Mouse (Mus musculus): ENCODE results near the gene 4930404H24Rik.

4930404H24Rik gene

DNA sequence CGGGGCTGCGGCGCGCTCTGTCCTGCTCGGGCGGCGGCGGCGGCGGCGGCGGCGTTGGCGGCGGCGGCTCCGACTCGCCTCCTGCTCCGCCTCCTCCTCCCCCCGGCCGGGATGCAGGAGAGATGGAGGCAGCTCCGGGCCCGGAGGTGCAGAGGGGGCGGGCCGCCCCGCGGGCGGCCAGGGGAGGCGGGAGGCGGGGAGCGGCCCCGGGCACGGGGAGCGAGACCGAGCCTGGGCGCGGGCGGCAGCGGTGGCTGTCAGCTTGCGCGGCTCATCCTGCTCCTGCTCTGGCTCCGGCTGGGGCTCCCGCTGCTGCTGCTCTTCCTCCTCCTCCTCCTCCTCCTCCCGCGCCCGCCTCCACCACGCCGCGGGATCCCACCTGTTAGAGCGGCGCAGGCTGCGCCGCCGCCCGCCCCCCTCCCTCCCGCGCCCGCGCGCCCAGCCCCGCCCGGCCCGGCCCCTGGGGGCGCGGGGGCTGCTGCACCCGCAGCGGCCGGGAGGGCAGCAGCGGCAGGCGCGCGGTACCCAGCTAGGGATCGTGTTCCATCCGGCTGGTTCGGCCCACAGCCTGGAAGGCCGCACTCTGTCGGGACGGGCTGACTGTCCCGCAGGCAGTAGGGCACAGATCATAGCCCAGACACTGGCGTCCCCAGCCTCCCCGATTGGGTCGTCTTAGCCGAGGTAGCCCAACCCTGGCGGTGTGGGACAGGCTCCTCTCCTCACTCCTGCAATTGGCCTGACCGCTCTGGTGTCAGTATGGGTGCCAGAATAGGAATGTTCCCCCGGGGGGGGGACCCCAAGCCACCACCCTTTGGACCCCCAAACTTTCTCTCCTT is 37.6 kb downstream of the 4930404H24Rik start, which contains the start of gene Nol4l:
TSS of gene Nol4l (minus strand) at position 41 of the 836 bp plus-strand sequence.
- DNase-seq (ENCODE audit: low read depth, low spot score), result no peak

DNA sequence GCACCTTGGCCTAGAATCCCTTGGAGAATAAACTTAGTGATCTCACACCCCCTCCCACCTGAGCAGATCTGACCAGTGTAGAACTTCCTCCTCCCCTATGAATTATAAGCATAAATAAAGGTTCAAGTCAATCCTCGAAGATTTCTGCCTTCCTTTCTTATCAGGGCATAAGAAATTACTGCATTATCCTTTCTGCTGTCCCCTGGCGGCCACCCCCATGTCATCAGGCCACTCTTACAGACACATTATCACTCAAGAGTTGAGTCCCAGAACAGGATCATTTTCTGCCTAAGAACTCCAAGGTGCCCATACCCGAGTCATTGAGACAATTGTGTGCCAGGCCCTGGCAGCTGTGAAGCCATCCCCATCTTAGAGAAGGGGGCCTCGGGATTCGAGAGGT is 38.4 kb downstream of the 4930404H24Rik start:
- DNase-seq (ENCODE audit: low read depth, low spot score), result no peak

DNA sequence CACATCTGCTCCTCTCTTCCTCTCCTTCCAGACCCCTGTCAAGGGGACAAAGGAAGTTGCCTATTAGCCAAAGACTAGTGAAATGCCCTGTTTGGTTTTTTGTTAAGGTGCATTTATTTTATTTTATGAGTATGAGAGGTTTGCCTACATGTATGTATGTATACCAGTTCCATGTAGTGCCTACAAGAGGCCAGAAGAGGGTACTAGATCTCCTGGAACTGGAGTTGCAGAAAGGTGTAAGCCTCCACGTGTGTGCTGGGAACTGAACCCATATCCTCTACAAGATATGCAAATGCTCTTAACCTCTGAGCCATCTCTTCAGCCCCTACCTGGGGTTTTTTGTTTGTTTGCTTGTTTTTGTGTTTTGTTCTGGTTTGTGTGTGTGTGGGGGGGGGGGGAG is 41.4 kb downstream of the 4930404H24Rik start:
- no peak for DNase-seq (ENCODE audit: low read depth, low spot score)

DNA sequence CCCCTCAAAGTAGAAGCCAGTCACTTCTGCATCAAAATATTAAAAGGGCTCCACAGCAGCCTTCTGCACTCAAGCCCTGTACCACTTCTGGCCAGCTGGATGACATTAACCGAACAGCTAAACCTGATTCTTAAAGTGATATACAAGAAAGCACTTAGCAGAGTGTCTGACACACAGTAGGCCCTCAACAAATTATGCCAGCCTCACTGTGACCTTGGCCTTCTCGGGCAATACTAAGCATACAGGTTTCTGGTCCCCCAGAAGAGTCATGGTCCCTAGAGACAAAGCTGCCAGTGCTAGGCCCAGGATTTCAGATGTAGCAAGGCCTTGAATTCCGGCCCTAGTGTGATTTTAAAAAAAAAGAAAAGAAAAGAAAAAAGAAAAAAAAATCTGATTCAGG is 46.3 kb downstream of the 4930404H24Rik start:
- DNase-seq (ENCODE audit: low read depth, low spot score), result no peak

DNA sequence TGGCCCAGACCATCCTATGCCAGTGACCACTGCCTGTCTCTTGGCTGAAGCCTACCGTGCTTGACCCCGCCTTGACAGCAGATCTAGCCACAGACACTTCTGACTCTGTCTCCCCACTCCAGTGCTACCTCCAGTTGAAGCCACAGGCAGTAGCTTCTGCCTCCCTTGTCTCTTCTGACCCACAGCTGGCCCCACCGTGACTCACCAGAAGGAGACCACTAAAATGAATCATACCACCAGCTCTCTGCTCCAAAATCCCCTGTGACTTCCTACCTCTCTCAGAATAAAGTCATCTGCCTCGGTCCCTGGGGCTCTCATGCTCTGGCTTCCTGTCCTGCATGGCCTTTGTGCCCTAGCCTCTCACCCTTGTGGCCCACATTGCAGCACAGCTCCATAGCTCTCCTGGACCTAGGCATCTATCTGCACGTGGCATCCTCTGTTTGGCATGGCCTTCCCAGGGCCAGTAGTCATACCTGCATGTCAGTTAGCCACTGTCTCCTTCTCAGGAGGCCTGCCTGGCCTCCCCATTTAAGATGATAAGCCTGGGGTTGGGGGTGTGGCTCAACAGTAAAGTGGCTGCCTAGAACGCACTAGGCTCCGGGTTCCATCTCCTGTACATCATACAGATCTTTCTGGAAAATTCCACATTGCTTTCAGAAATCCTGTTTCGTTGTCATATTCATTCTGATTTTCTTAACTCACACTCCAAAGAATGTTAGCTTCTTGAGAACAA is 50.5 kb downstream of the 4930404H24Rik start:
- no peak for DNase-seq (ENCODE audit: low read depth, low spot score)

All from brain, embryonic 18.5 days (tissue).